Mouse (Mus musculus) erythroblast, embryonic 14.5 days (primary cell): ENCODE measurements around the gene Acot13.

Experiments
- GATA1 ChIP-seq: IDR thresholded peaks from 2 replicates; pipeline ENCODE4 v1.6.1; 2012; ENCODE audit warnings: low read length, inconsistent platforms, mixed read lengths
- TAL1 ChIP-seq: IDR thresholded peaks from 3 replicates; pipeline ENCODE4 v1.6.1; 2012; ENCODE audit warnings: low read length, inconsistent platforms, mixed read lengths

DNA sequence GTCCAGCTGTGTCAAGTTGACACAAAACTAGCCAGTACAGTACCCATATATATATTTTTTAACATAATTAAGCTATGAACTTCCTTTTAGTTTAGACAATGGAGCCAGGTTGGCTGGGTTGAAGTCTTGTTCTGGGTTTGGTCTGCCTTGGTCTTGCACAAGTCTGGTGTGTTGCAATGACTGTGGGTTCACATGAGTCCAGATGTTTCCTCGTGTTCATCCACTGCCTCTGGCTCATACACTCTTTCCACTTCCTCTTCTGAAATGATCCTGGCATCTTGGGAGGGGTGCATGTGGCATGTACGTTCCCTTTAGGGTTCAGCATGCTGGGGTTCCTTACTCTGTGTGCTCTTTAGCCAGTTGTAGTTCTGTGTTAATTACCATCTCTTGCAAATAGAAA is 40.0 kb downstream of the Acot13 start:
- TF ChIP-seq GATA1 = no peak
- TF ChIP-seq TAL1 = no peak
